Mouse (Mus musculus): ENCODE results near the gene Igfals.
A peak's percentile ranks its signal among the peaks of the same experiment; 100 is the strongest.

Gene Igfals

GRCm38 (mm10) chr17:24867914-24868313, 2.1 kb downstream of the Igfals start:
- DNase-seq, result no peak

GRCm38 (mm10) chr17:24873695-24874404, 8.1 kb downstream of the Igfals start:
- DNase-seq, result no peak

- DNase-seq, result no peak
Observed at GRCm38 (mm10) chr17:24874405-24874745, 8.6 kb downstream of the Igfals start.

GRCm38 (mm10) chr17:24874989-24875388, 9.2 kb downstream of the Igfals start:
- no peak for DNase-seq

- DNase-seq, result no peak
Observed at GRCm38 (mm10) chr17:24877336-24878116, 11.7 kb downstream of the Igfals start.

GRCm38 (mm10) chr17:24878117-24878397, 12.3 kb downstream of the Igfals start:
- DNase-seq, result no peak

- DNase-seq, result no peak
Observed at GRCm38 (mm10) chr17:24878531-24878930, 12.7 kb downstream of the Igfals start.

- DNase-seq, result peak; percentile 79
Observed at GRCm38 (mm10) chr17:24881738-24882440, 16.1 kb downstream of the Igfals start.

GRCm38 (mm10) chr17:24884391-24884790, 18.6 kb downstream of the Igfals start:
- DNase-seq, result no peak

- DNase-seq, result no peak
Observed at GRCm38 (mm10) chr17:24885356-24886133, 19.7 kb downstream of the Igfals start.

- peak; percentile 100 for DNase-seq
Observed at GRCm38 (mm10) chr17:24886134-24886931, 20.5 kb downstream of the Igfals start, which contains the start of the genes Nubp2 and Spsb3. Gene Nubp2 (minus strand): TSS chr17:24886349. Gene Spsb3 (plus strand): TSS chr17:24886643.

- no peak for DNase-seq
Observed at GRCm38 (mm10) chr17:24886932-24887271, 21.1 kb downstream of the Igfals start.

GRCm38 (mm10) chr17:24887291-24888080, 21.7 kb downstream of the Igfals start:
- no peak for DNase-seq

GRCm38 (mm10) chr17:24888862-24889261, 23.1 kb downstream of the Igfals start:
- no peak for DNase-seq

- DNase-seq, result no peak
Observed at GRCm38 (mm10) chr17:24890151-24891092, 24.6 kb downstream of the Igfals start.

- no peak for DNase-seq
Observed at GRCm38 (mm10) chr17:24891321-24891720, 25.5 kb downstream of the Igfals start.

GRCm38 (mm10) chr17:24892785-24893184, 27.0 kb downstream of the Igfals start:
- DNase-seq, result no peak

GRCm38 (mm10) chr17:24893276-24893675, 27.5 kb downstream of the Igfals start:
- DNase-seq, result no peak

GRCm38 (mm10) chr17:24894061-24894994, 28.5 kb downstream of the Igfals start:
- DNase-seq, result no peak
